Mouse (Mus musculus): ENCODE measurements at regions not wholly inside any gene's neighbourhood (a gene's known extent, or its start where the extent isn't known, plus 50 kb on each side); places are given as distances from the start of the nearest gene placed in this dataset.

- DNase-seq (ENCODE audit: low spot score), result no peak
Observed at GRCm38 (mm10) chr4:31617572-31617971, 346.3 kb upstream of the Map3k7 start.

DNA sequence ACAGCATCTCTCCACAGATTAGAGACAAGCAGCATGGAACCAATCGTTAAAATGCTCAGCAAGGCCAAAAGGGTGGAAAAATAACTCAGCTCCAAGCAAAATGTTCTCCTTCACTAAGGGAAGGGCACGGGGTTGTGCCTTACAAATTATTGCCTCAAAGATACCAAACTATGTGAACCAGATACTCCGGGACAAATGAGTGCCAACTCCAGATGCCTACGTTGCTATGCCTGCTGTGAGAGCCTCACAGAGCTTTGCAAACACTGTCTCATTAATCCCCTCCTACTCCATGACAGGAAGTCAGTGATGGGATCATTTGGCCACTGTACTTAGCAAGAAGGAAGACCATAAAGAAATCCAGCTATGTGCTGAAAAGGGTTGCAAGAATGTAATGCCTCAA lies 345.9 kb upstream of the Map3k7 start:
- no peak for DNase-seq (ENCODE audit: low spot score)

DNA sequence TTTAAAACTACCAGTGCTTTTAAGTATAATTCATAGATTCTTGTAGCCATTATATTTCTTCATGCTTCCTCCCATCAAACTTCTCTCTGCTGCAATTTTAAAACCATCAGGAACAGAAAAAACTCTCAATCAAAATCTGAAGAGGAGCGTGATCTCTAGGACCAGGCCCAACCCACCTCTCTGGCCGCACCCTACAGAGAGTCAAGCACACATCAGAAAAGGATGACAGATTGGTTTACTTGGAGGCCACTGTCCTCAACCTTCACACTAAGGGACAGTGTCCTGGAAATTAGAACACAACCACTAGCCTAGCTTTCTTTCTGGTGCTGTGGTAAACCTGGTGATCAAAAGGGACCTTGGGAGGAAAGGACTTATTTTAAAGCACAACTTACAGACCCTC lies 342.7 kb upstream of the Map3k7 start:
- no peak for DNase-seq (ENCODE audit: low spot score)

- DNase-seq (ENCODE audit: low spot score), result no peak
Observed at GRCm38 (mm10) chr4:31627053-31627452, 336.8 kb upstream of the Map3k7 start.

GRCm38 (mm10) chr4:31627777-31628176 lies 336.1 kb upstream of the Map3k7 start:
- no peak for DNase-seq (ENCODE audit: low spot score)

- no peak for DNase-seq (ENCODE audit: low spot score)
Observed at GRCm38 (mm10) chr4:31638564-31638963, 325.3 kb upstream of the Map3k7 start.

- DNase-seq (ENCODE audit: low spot score), result no peak
Observed at GRCm38 (mm10) chr4:31642161-31642560, 321.7 kb upstream of the Map3k7 start.

GRCm38 (mm10) chr4:31642593-31643290 lies 321.2 kb upstream of the Map3k7 start:
- peak; percentile 40 for DNase-seq (ENCODE audit: low spot score)

GRCm38 (mm10) chr4:31648631-31649368 lies 315.1 kb upstream of the Map3k7 start:
- DNase-seq (ENCODE audit: low spot score), result no peak

GRCm38 (mm10) chr4:31655364-31656106 lies 308.4 kb upstream of the Map3k7 start:
- DNase-seq (ENCODE audit: low spot score), result no peak

- DNase-seq (ENCODE audit: low spot score), result no peak
Observed at GRCm38 (mm10) chr4:31656111-31656510, 307.8 kb upstream of the Map3k7 start.

DNA sequence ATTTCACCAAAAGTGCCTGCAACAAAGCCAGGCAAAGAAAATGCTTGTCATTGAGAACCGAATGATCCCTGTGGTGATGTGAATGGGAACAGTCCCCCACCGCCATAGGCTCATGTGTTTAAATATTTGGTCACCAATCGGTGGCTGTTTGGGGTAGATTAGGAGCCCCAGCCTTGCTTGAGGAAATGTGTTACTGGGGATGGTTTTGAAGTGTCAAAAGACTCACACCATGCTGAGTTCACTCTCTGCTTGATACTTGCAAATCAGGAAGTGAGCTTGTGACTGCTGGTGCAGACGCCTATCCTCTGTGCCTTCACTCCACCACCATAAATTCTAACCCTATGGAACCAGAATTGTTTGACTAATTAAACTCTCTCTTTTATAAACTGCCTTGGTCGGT lies 305.1 kb upstream of the Map3k7 start:
- no peak for DNase-seq (ENCODE audit: low spot score)

GRCm38 (mm10) chr4:31660896-31661295 lies 303.0 kb upstream of the Map3k7 start:
- no peak for DNase-seq (ENCODE audit: low spot score)

DNA sequence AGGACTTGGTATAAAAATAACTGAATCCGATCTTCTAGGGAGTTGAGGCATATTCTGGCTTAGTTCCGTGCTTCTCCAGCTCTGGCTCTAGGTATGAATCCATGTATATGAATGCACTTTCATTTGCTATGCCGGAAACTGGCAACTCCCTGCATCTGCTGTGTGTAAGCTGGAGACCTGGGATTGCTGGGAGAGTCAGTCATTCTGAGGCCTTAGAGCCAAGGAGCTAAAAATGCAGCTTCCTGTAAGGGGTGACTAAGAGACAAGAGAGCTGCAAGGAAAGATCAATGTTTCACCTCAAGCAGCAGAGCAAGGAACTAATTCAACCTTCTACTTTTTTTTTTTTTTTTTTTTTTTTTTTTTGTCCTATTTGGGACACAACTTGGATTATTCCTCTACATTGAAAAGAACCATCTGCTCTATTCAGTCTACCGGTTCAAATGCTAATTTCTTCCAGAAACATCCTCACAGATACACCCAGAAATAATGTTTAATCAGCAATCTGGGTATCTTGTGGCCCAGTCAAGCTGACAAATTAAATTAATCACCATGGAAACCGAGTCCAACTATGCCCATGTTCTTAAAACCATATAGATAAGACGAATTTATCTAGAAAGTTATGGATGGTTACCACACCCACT lies 292.2 kb upstream of the Map3k7 start:
- DNase-seq (ENCODE audit: low spot score), result no peak

DNA sequence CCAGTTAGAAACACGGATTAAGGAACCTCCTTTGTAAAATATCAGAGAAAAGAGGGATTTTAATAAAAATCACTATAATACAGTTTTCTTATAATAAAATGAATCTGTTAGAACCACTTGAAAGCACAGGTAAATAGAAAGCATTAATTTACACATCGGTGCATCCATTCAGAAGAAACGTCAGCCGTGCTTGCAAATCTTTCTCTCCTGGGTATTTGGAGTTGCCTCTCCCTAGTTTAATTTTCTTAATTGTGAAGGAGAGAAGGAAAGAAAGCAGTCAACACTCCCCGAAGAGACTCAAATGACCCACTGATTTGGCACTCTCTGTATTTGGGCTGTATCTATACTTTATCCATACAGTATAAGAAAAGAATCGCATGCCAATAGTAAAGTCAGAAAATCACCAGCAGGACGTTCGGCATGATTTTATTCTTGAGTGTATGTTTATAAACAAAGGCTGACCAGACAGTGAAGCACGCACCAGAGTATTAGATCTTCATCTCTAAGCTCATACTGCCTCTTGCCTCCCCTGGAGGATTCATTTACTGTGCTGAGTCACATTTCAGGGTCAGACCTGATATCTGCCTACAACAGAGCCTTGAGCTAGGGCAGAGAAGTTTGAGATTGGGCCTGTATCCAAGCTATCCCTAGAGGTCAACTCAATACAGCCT lies 291.6 kb upstream of the Map3k7 start:
- DNase-seq (ENCODE audit: low spot score), result no peak

DNA sequence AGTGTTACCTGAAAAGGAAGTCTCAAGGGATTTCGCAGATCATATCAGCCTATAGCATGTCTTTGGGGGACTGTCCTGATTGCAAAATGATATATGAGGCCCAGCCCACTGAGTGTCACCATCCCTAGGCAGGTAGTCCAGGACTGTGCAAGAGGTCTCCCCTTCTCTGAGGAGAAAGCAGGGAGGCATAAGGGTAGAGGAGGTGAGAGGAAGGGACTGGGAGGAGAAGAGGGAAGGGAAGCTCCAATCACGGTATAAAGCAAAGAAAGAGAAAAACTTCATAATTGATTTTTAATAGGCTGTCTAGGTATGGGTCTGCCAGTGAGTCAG lies 291.1 kb upstream of the Map3k7 start:
- no peak for DNase-seq (ENCODE audit: low spot score)

DNA sequence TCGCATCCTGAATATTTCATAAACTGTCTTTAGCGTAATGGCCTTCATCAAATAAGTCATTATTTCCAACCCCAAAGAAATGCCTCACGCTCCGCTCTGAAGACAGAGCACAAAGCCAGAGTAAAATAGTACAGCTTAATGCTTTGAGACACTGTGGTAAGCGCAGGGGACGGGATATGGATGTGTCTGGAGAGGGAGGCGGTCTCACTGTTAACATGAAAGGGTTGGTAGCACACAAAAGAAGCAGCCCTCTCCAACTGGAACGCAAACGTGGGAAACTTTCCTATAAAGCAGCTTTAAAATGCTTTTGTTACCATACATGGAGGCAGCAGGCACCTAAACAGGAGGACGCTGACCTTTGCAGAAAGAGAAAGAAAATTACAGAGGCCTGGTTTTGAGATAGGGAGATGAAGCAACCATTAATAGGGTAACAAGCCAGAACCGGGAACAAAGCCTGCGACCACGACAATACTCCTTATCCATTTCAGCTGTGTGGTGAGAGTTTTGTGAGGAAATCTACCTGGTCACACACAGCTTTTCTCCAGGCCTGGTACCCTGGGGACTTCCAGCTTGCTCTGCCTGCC lies 284.8 kb upstream of the Map3k7 start:
- DNase-seq (ENCODE audit: low spot score), result no peak

- DNase-seq (ENCODE audit: low spot score), result no peak
Observed at GRCm38 (mm10) chr4:31680958-31681357, 282.9 kb upstream of the Map3k7 start.

DNA sequence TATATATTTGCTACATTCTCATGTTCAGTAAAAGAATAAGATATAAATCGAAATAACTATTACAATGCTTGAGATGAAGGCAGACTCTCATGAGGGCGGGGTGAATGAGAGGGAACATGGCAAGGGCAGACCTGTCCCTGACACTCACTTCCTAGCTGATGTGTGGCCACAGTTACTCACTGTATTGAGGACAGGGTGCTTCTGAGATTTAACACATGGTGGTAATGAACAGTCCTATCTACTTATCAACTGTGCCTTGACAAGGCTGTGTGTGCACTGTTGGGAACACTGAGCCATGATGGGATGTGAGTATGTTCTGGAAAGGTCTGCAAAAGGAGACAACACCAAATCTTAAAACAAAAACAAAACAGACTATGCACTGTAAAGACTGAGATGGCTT lies 274.8 kb upstream of the Map3k7 start:
- DNase-seq (ENCODE audit: low spot score), result no peak

GRCm38 (mm10) chr4:31697769-31698505 lies 266.0 kb upstream of the Map3k7 start:
- DNase-seq (ENCODE audit: low spot score), result no peak

GRCm38 (mm10) chr4:31698506-31698782 lies 265.5 kb upstream of the Map3k7 start:
- DNase-seq (ENCODE audit: low spot score), result no peak
